Mouse (Mus musculus) bone marrow, adult 2 months (tissue): ENCODE measurements at regions not wholly inside any gene's neighbourhood (a gene's known extent, or its start where the extent isn't known, plus 50 kb on each side); places are given as distances from the start of the nearest gene placed in this dataset.

Source experiments
- H3K27ac ChIP-seq: fragments of 200-500 bp; 2 replicates; pipeline ENCODE4 v1.5.1; 2012; ENCODE audit warnings: low read depth, mild to moderate bottlenecking, control low read depth, inconsistent platforms, low read length; ENCODE audit not compliant: control insufficient read depth, poor library complexity, insufficient read depth
- H3K4me1 ChIP-seq: fragments of 200-500 bp; 2 replicates; pipeline ENCODE4 v1.6.1; 2011; ENCODE audit warnings: low read length; ENCODE audit not compliant: control insufficient read depth, insufficient read depth
- H3K4me3 ChIP-seq: fragments of 200-500 bp; replicated peaks from 2 replicates; pipeline ENCODE3; 2011; ENCODE audit warnings: mild to moderate bottlenecking, low read depth, low read length, control low read depth; ENCODE audit not compliant: control insufficient read depth
- CTCF ChIP-seq: fragments of 200-500 bp; IDR thresholded peaks from 2 replicates; pipeline ENCODE4 v1.5.1; 2011; ENCODE audit warnings: low read length, control low read depth; ENCODE audit not compliant: control insufficient read depth, insufficient read depth
- POLR2A ChIP-seq: fragments of 200-500 bp; IDR thresholded peaks from 2 replicates; pipeline ENCODE4 v1.6.1; 2011; ENCODE audit warnings: low read depth, mild to moderate bottlenecking, control low read depth, low read length, borderline replicate concordance; ENCODE audit not compliant: control insufficient read depth
- WGBS: fragments of 180-500 bp; shearing (Covaris S2); methylation state at CpG from one replicate; pipeline ENCODE4 v1.1.7; 2018; 5-methylcytosine and 5-hydroxymethylcytosine counted together

- TF ChIP-seq POLR2A (no peak), CTCF (no peak)
- Histone ChIP-seq H3K27ac (no peak overlapping the region), H3K4me3 (no peak overlapping the region), H3K4me1 (peaks cover 6% of the 10 kb centered on the region)
- 28% methylated on average over 3 of the region's 3 CpGs for WGBS
These were observed 252.9 kb upstream of the Tle3 start for GRCm38 (mm10) chr9:61119252-61119651.

DNA sequence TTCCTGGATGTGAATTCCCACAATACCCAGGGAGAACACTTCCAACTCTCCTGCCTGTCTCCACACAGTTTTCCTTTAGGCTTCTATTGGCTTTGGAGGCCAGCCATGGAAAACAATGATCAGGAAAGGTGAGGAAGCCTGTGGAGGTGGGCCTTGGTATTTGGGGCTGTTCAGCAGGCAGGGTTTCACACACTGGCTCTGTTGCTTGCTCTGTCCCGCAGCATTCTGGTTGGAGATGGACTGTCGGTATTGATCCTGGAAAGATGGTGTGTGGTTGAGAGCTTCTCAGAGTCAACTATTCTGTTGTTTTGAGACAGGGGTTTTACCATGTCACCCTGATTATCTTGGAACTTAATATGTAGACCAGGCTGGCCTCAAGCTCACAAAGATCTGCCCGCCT lies 251.6 kb upstream of the Tle3 start:
- H3K4me1 ChIP-seq: peaks cover 6% of the 10 kb centered on the region
- 69% methylated on average over 3 of the region's 3 CpGs for WGBS
- no peak overlapping the region for H3K27ac ChIP-seq
- no peak overlapping the region for H3K4me3 ChIP-seq
- TF ChIP-seq CTCF (no peak), POLR2A (no peak)

DNA sequence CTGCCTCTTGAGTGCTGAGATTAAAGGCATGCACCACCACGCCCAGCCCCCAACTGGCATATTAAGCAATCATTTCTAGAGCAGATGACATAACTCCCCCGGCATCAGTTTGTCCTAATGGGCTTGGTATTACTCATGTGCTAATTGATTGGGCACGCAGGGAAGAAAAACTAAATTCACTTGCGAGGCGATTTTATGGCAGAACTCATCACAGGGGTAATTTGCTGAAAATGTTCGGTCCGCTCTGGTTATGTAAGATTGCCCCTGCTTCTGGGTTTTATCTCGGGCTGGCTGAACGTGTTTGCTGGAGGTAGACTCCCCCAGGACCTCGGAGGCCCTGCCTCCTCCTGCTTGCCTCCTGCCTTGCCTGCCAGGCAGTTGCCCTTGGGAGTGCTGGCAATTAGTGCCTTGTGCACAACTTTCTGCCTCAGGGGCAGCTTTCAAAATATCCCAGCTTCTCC lies 251.2 kb upstream of the Tle3 start:
- no peak overlapping the region for H3K4me3 ChIP-seq
- H3K4me1 ChIP-seq: peaks cover 6% of the 10 kb centered on the region
- WGBS: 50% methylated on average over 10 of the region's 10 CpGs
- no peak for TF ChIP-seq POLR2A
- TF ChIP-seq CTCF: no peak
- no peak overlapping the region for H3K27ac ChIP-seq

GRCm38 (mm10) chr9:61123431-61123830 lies 248.7 kb upstream of the Tle3 start:
- H3K4me3 ChIP-seq: no peak overlapping the region
- TF ChIP-seq CTCF (no peak), POLR2A (no peak)
- H3K27ac ChIP-seq: no peak overlapping the region
- peaks cover 10% of the 10 kb centered on the region for H3K4me1 ChIP-seq

GRCm38 (mm10) chr9:61125769-61126168 lies 246.4 kb upstream of the Tle3 start:
- no peak overlapping the region for H3K4me3 ChIP-seq
- no peak for TF ChIP-seq CTCF
- TF ChIP-seq POLR2A: no peak
- H3K4me1 ChIP-seq: peaks cover 4% of the 10 kb centered on the region; the same call in 1 of the 2 replicates
- no peak overlapping the region for H3K27ac ChIP-seq
- 11% methylated on average over 7 of the region's 7 CpGs for WGBS

- Histone ChIP-seq H3K4me1 (peaks cover 4% of the 10 kb centered on the region; the same call in 1 of the 2 replicates), H3K27ac (no peak overlapping the region), H3K4me3 (no peak overlapping the region)
- TF ChIP-seq POLR2A (no peak), CTCF (no peak)
- 51% methylated on average over 2 of the region's 2 CpGs for WGBS
These were observed 244.1 kb upstream of the Tle3 start for GRCm38 (mm10) chr9:61128077-61128476.

DNA sequence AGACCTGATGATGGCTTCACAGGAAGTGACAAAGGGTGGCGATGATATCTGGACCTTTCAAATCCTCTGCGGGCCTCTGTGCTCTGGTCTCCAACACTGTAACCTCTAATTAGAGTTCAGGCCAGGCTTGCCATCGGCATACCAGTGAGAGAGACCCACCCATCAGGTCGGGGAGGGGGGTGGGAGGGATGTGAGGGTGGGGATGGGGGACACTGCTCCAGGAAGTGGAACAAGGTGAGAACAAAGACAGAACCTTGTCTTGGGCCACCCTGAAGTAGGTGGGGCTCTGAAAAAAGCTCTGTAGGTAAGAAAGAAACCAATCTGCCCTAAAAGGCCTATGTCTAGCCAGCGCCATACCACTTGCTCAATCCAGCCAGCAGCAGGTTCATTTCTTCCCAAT lies 243.0 kb upstream of the Tle3 start:
- H3K27ac ChIP-seq: no peak overlapping the region
- H3K4me3 ChIP-seq: no peak overlapping the region
- TF ChIP-seq CTCF (no peak), POLR2A (no peak)
- 70% methylated on average over 5 of the region's 5 CpGs for WGBS
- H3K4me1 ChIP-seq: peaks cover 4% of the 10 kb centered on the region; the same call in 1 of the 2 replicates

DNA sequence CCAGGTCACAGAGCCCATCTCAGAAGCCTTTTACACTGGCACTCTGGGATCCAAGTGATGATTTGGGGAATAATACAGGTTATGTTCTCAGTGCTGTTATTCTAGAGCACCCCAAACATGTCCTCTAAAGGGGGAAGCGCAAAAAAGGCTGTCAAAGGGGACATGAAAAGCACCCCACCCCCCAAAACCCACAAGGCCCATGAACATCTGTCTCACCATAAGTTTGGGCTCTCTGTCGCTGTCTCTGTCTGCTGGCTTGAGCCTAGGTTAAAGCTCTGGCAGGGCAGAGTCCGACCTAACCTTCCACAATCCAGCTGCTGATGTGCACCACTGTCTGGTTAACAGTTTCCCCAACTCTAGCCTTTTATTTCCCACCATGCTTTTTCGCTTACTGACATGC lies 241.3 kb upstream of the Tle3 start:
- H3K4me1 ChIP-seq: peaks cover 5% of the 10 kb centered on the region; the same call in 1 of the 2 replicates
- 75% methylated on average over 4 of the region's 4 CpGs for WGBS
- no peak for TF ChIP-seq POLR2A
- no peak for TF ChIP-seq CTCF

DNA sequence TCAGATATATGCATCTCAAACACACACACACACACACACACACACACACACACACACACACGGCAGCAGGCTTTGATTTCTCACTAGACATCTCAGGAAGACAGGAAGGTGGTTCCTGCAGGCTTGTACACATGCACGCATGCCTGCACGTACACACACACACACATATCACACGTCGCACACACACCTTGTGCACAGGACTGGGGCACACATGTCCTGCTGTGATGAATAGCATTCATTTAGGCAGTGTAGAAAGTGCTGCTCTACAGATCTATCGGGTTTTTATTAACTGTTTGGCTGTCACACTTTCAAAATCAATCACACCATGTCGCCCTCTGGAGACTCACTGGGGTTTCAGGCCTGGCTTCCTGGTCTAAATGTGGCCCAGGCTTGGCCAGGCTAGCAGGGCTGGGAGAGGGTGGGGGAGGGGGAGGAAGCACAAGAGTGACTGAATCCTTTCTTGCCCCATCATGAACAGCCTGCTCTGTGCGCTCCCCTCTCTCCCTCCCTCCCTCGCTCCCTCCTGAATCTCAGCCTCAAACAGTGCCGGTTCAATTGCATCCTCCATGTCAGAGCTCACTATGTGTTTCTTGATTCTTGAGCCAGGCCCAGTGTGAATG lies 236.8 kb upstream of the Tle3 start:
- 67% methylated on average over 10 of the region's 10 CpGs for WGBS
- TF ChIP-seq POLR2A: no peak
- 0 out of 2 replicates have a peak, but pooled peaks have one; percentile 11 for TF ChIP-seq CTCF
- no peak overlapping the region for H3K4me3 ChIP-seq

More for the DNA sequence above, 241.3 kb upstream of the Tle3 start:
- no peak overlapping the region for H3K27ac ChIP-seq
- no peak overlapping the region for H3K4me3 ChIP-seq

DNA sequence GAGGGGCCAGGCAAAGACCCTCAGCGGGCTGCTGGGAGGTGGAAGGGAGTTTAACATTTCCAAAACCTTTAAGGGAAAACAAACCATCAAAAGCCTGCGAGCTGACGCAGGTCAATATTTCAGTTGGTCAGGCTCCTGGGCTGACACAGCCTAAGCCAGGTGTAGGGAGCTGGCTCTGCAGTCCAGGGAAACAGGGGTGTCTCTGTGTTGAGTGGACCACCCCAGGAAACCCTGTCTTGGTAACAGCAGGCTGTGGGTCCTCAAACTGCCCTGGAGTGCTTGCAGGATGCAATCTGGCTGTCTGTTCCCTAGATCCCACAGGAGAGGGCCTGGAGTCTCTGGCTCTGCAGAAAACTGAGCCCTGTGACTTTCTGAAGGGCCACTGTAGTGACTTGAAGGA lies 236.2 kb upstream of the Tle3 start:
- WGBS: 87% methylated on average over 3 of the region's 3 CpGs
- Histone ChIP-seq H3K4me1 (peaks cover 1% of the 10 kb centered on the region; the same call in 1 of the 2 replicates), H3K27ac (no peak overlapping the region), H3K4me3 (no peak overlapping the region)
- TF ChIP-seq CTCF: no peak
- TF ChIP-seq POLR2A: no peak

More for the DNA sequence above, 236.8 kb upstream of the Tle3 start:
- Histone ChIP-seq H3K4me1 (peaks cover 1% of the 10 kb centered on the region; the same call in 1 of the 2 replicates), H3K27ac (no peak overlapping the region)
